Mouse (Mus musculus): Measurements from ENCODE around the gene H2al1k.
"Not testable (repeated sequence)": the region's sequence is repeated elsewhere in the genome, so short reads cannot be mapped to it uniquely, and the experiment has no call there.

Gene H2al1k

DNA sequence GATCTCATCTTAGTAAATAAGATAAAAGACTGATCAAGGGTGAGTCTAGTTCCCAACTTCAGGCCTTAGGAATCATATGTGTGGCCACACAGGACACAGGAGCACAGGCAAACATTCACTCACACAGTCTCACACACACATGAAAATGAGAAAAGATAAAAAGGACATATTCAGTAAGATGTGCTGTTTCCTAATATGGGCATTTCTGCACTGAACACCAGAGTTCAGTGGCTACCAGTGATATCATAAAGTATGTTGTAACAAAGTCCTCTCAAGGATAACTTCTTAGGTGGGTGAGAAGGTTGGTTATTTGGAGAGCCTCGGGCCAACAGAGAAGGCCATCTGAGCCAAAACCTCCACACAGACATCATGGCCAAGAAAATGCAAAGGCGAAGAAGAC is at the start of gene H2al1k:
Gene H2al1k (plus strand): TSS at position 301 of the 400 bp plus-strand sequence.
- not testable (repeated sequence) for DNase-seq (ENCODE audit: low read depth, low spot score)

DNA sequence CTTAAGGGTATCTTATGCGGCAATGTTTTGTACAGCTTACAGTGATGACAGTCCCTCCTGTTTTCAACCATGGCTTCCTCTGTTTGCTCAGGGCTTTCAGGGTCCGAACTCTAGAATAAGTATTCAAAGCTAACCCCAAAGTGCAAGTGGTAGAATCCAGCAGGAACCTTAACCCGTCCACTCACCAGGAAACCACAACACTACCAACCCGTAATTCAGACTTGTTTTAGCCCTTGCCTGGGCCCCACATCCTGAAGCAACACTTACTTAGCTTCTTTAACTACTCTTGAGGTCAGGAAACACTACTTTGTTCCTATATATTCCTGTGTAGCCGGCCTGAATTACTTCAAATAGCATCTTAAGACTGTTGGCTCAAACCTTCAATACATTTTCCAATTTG is 47.6 kb upstream of the H2al1k start:
- DNase-seq (ENCODE audit: low read depth, low spot score): no peak

DNA sequence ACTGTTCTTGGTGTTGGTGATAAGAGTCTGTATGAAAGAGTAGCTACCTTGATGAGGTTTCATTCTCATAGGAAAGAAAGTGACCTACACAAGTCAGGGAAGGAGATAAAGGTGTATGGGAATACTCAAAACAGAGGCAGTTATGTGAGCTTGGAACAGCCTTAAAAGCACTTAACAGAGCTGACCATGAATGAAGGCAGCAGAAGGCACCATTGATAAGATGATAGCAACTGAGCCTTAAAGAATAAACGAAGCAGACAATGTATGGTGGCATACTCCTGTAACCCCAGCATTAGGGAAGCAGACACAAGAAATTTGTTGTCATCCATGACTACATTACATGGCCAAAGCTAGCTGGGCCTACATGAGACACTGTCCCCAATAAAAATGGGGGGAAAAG is 47.0 kb upstream of the H2al1k start:
- DNase-seq (ENCODE audit: low read depth, low spot score): no peak

DNA sequence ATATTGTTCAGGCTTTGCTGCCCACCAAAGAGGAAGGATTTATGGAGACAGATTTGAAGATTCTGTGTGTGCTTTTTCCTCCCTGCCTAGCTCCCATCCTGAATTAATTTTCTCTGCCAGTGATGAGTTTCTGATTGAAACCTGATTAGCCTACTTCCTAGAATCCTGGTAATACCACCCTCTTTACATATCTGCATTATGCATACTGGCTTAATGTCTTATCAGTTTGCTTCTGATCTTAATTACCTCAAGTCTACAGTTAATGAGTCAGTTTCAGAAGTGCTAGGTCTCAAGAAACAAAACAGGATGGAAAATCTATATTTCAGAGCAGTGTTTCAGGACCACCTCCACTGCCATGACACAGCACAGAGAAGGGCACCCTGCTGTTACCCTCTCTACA is 34.0 kb upstream of the H2al1k start:
- DNase-seq (ENCODE audit: low read depth, low spot score): not testable (repeated sequence)

DNA sequence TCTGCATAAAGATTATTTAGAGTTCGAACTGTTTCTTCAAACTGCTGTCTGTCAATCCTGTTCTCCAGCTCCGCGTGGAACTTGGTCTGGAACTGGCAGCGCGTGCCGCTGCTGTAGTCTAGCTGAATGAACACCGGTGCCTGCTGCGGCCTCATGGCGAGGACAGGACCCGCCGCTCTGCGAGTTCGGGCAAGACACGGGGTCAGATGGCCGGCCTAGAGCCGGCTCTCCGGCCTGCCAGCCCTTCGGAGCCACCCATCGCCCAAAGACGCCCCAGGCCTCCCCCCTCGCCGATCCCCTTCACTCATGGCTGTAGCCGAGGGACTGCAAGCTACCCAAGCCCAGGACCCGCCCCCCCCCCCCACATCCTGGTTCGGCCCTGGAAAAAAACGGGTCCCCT is 22.5 kb upstream of the H2al1k start:
- DNase-seq (ENCODE audit: low read depth, low spot score): not testable (repeated sequence)

DNA sequence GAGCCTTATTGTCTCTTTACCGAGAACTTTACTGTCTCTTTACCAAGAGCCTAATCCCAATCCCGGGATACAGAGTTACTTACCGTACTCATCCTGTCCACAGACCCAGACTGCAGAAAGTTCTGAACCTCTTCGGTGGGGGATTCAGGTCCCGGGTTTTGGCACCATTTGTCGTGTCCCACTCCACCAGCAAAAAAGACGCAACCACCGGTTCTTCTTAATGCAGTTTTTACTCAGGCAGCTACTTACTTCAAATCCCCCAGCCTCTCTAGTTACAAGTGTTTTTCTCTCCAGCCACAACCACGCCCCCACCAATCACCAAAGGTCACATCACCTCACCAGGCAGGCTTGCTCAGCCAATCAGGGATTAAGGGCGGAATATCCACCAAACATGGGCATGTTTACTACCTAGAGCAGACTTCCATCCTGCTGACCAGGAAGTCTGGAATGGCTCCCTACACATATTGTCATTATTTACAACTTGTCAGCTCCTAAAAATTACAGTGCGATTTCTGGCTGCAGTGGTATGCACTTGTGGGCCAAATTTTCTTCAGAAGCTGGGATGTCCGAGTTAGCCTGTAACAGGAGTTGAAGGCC is 18.0 kb upstream of the H2al1k start:
- not testable (repeated sequence) for DNase-seq (ENCODE audit: low read depth, low spot score)

DNA sequence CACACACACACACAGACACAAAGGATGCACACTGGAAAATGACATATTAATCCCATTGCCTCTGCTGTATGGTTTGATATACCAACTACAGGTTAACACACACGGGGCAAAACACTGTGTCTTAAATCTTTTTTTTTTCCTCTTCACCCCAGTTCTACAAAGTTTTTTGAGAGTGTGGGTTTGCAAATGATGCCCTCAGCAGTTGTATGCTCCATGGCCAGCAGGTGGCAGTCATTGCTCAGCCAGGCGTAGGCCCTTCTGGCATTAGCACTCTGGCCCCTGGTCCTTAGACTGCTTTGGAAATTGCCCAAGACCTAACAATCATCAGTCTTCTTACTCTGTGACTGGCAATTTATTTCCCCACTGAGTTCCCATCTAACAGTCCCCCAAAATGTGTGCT is 17.4 kb upstream of the H2al1k start:
- DNase-seq (ENCODE audit: low read depth, low spot score): not testable (repeated sequence)

DNA sequence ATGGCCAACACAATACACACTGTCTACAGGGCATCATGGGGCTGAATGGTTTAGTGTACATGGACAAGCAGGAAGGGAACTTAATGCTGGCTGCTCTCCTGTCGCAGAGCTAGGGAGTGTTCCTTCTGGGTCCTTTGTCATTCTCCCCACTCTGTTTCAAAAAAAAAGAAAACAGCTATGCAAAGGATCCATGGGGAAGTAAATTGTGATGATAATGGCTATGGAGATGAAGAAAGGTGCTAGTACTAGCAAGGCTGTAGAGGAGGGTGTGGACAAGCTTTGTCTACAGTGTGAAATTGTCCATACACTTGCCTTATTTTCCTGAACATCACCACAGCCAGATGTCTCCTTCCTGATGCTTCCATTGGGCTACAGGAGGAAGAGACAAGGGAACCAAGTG is 15.4 kb upstream of the H2al1k start:
- not testable (repeated sequence) for DNase-seq (ENCODE audit: low read depth, low spot score)

DNA sequence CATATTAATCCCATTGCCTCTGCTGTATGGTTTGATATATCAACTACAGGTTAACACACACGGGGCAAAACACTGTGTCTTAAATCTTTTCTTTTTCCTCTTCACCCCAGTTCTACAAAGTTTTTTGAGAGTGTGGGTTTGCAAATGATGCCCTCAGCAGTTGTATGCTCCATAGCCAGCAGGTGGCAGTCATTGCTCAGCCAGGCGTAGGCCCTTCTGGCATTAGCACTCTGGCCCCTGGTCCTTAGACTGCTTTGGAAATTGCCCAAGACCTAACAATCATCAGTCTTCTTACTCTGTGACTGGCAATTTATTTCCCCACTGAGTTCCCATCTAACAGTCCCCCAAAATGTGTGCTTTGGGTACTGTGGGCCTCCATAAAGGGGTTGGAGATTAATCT is 23.6 kb downstream of the H2al1k start:
- not testable (repeated sequence) for DNase-seq (ENCODE audit: low read depth, low spot score)

DNA sequence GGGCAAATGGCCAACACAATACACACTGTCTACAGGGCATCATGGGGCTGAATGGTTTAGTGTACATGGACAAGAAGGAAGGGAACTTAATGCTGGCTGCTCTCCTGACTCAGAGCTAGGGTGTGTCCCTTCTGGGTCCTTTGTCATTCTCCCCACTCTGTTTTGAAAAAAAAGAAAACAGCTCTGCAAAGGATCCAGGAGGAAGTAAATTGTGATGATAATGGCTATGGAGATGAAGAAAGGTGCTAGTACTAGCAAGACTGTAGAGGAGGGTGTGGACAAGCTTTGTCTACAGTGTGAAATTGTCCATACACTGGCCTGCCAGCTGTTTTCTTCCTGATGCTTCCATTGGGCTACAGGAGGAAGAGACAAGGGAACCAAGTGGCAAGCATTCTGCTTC is 25.5 kb downstream of the H2al1k start:
- DNase-seq (ENCODE audit: low read depth, low spot score): not testable (repeated sequence)

Measured in retina, postnatal 7 days (tissue).